19 mouse cellular contexts compared by ENCODE assay signal in genomic region chr11:115456182-115456581, GRCm38 (mm10). TPM values are rescaled to one million over a fixed set of nuclear protein-coding genes. Genes with fewer than 3 reads are reported as not detected.
"Had no signal": no experiment of that assay in that cellular context is flagged by ENCODE, and none has a peak within 500 bp of the region (broad histone marks: within the 10 kb centered on the region; RNA-seq: fewer than 3 reads in every experiment).

No protein-coding gene starts in this region.

- H3K27me3 ChIP-seq: limb, embryonic 12.5 days; limb, embryonic 15.5 days; midbrain, embryonic 12.5 days; midbrain, embryonic 15.5 days; neural tube, embryonic 12.5 days; neural tube, embryonic 15.5 days; stomach, embryonic 15.5 days had no signal

- H3K9me3 ChIP-seq: limb, embryonic 12.5 days; limb, embryonic 15.5 days; midbrain, embryonic 12.5 days; midbrain, embryonic 15.5 days; neural tube, embryonic 12.5 days; neural tube, embryonic 15.5 days; stomach, embryonic 15.5 days had no signal

- H3K4me1 ChIP-seq: midbrain, embryonic 12.5 days; midbrain, embryonic 15.5 days; neural tube, embryonic 15.5 days had no signal

- DNase-seq: kidney, adult 11 months; kidney, adult 8-10 months; kidney, postnatal 25 days; left cerebral cortex, postnatal 4 days; liver, postnatal 0 days; lung, embryonic 14.5 days; thymus, adult 2 months; thymus, postnatal 14 days had no signal

- H3K4me3 ChIP-seq: limb, embryonic 12.5 days; limb, embryonic 15.5 days; midbrain, embryonic 12.5 days; midbrain, embryonic 15.5 days; neural tube, embryonic 12.5 days; neural tube, embryonic 15.5 days; stomach, embryonic 15.5 days had no signal

- H3K4me2 ChIP-seq: limb, embryonic 12.5 days; limb, embryonic 15.5 days; liver, embryonic 11.5 days; lung, embryonic 14.5 days; midbrain, embryonic 12.5 days; midbrain, embryonic 15.5 days; neural tube, embryonic 12.5 days; neural tube, embryonic 15.5 days; stomach, embryonic 15.5 days had no signal

- ATAC-seq: liver, postnatal 0 days; lung, postnatal 0 days; midbrain, embryonic 15.5 days had no signal

- H3K27ac ChIP-seq: limb, embryonic 12.5 days; limb, embryonic 15.5 days; liver, embryonic 14.5 days; macrophage; midbrain, embryonic 12.5 days; midbrain, embryonic 15.5 days; neural tube, embryonic 12.5 days; neural tube, embryonic 15.5 days; stomach, embryonic 15.5 days had no signal

- H3K36me3 ChIP-seq: limb, embryonic 12.5 days; limb, embryonic 15.5 days; midbrain, embryonic 12.5 days; midbrain, embryonic 15.5 days; neural tube, embryonic 12.5 days; neural tube, embryonic 15.5 days; stomach, embryonic 15.5 days had no signal

- H3K9ac ChIP-seq: limb, embryonic 12.5 days; limb, embryonic 15.5 days; liver, embryonic 14.5 days; liver, postnatal 0 days; lung, embryonic 14.5 days; midbrain, embryonic 12.5 days; midbrain, embryonic 15.5 days; neural tube, embryonic 12.5 days; neural tube, embryonic 15.5 days; stomach, embryonic 15.5 days had no signal

RNA-seq across cellular contexts. Expression of gene Slc16a5, which starts 6.1 kb away (rescaled TPM):
- polyA plus RNA-seq: limb, embryonic 12.5 days; limb, embryonic 15.5 days; liver, embryonic 11.5 days; macrophage had no signal

RNA-seq across cellular contexts. Expression of gene Trim80, which starts 15.8 kb away (rescaled TPM):
- polyA plus RNA-seq: limb, embryonic 12.5 days; limb, embryonic 15.5 days; lung, embryonic 14.5 days; lung, postnatal 0 days; macrophage; midbrain, embryonic 12.5 days; midbrain, embryonic 15.5 days; neural tube, embryonic 12.5 days had no signal
